Mouse (Mus musculus) adrenal gland, postnatal 25 days (tissue): ENCODE measurements around the gene Cnot9. TPM values are rescaled to one million over a fixed set of nuclear protein-coding genes. Genes with fewer than 3 reads are reported as not detected.

ENCODE experiments used
- total RNA-seq: library from RNA; stranded (reverse); gene quantifications from 2 replicates; pipeline ENCODE4 v1.2.3, GENCODE M21; 2021

The Cnot9 gene
- total RNA-seq, 1 experiment from 2014 or later: 27.2 TPM

Other genes with a start within 250 kb of the Cnot9 start
- not detected in 2 replicates for gene Gpbar1, start 227.5 kb upstream of the Cnot9 start, total RNA-seq
- 157 and 183 TPM in 2 replicates for gene Aamp, start 221.3 kb upstream of the Cnot9 start, total RNA-seq
- 65.2 and 75.9 TPM in 2 replicates for gene Pnkd, start 221.1 kb upstream of the Cnot9 start, total RNA-seq
- gene Tmbim1, start 200.4 kb upstream of the Cnot9 start, total RNA-seq: 83.1 and 84.7 TPM in 2 replicates
- 0.67 TPM in 2 replicates for gene Catip, start 143.9 kb upstream of the Cnot9 start, total RNA-seq
- gene Slc11a1, start 130.9 kb upstream of the Cnot9 start, total RNA-seq: 5.8 and 11.4 TPM in 2 replicates
- gene Ctdsp1, start 114.5 kb upstream of the Cnot9 start, total RNA-seq: 168 and 179 TPM in 2 replicates
- gene Vil1, start 96.7 kb upstream of the Cnot9 start, total RNA-seq: 1.6 TPM in 2 replicates
- gene Plcd4, start 36.8 kb downstream of the Cnot9 start, total RNA-seq: 0.24 and 0.82 TPM in 2 replicates
- gene Usp37, start 38.2 kb downstream of the Cnot9 start, total RNA-seq: 16.5 and 25.3 TPM in 2 replicates
- 15.7 and 17.7 TPM in 2 replicates for gene Zfp142, start 82.2 kb downstream of the Cnot9 start, total RNA-seq
- gene Bcs1l, start 82.2 kb downstream of the Cnot9 start, total RNA-seq: 30.3 and 30.8 TPM in 2 replicates
- gene Rnf25, start 95.3 kb downstream of the Cnot9 start, total RNA-seq: 46.4 and 56.7 TPM in 2 replicates
- 3.7 and 4.2 TPM in 2 replicates for gene Stk36, start 95.4 kb downstream of the Cnot9 start, total RNA-seq
- 22.0 and 26.5 TPM in 2 replicates for gene Ttll4, start 155.7 kb downstream of the Cnot9 start, total RNA-seq
- gene Cyp27a1, start 207.5 kb downstream of the Cnot9 start, total RNA-seq: 15.5 and 16.1 TPM in 2 replicates
- not detected in 2 replicates for gene Prkag3, start 243.2 kb downstream of the Cnot9 start, total RNA-seq